Mouse (Mus musculus) layer of hippocampus, adult 9-10 months (tissue): ENCODE results near the gene Mavs.
"Not testable (repeated sequence)": the region's sequence is repeated elsewhere in the genome, so short reads cannot be mapped to it uniquely, and the experiment has no call there.

Source experiments
- DNase-seq: peaks from one replicate; pipeline ENCODE4 v3.0.0; 2022; ENCODE audit warnings: low spot score

The Mavs gene

DNA sequence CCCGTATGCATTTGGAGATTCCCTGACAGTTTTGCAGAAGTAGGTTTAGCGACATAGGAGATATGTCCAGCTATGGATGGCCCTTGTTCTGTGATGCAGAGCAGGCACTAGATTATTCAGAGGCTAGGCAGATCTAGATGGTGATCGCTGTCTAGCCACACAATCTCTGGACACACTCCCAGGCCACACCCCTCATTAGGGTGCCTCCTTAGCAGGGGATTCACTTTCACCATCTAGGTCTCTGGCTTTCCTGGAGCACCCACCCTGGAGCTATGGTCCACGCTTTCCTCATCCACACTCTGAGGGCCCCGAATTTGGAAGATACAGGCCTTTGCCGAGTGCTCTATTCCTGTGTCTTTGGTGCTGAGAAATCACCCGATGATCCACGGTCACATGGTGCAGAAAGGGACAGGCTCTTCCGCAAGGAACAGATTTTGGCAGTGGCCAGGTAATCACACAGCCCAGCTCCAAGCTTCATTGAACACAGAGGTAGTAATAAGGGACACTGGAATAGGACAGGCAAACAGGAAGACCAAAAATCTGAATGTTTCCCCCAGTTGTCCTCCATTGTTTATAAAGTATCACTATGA, 22.7 kb upstream of the Mavs start:
- no peak for DNase-seq

DNA sequence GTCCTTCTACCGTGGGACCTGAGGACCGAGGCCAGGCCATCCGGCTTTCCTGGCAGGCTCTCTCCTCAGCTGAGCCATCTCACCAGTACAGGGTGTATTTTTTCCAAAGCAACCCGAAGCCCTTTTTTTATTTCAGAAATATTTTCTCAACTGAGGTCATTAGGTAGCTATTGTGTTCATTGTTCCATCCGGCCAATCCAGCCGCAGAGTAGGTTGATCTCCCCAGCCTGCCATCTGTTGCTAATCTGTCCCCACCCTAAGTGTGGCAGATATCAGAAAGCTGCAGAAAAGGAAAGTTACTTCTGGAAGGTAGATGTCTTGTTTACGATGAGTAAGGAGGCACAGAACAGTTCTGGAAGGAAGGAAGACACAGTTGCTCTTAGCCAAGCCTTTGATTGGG, 20.1 kb upstream of the Mavs start:
- no peak for DNase-seq

GRCm38 (mm10) chr2:131215941-131216858, 17.7 kb upstream of the Mavs start:
- DNase-seq = no peak

DNA sequence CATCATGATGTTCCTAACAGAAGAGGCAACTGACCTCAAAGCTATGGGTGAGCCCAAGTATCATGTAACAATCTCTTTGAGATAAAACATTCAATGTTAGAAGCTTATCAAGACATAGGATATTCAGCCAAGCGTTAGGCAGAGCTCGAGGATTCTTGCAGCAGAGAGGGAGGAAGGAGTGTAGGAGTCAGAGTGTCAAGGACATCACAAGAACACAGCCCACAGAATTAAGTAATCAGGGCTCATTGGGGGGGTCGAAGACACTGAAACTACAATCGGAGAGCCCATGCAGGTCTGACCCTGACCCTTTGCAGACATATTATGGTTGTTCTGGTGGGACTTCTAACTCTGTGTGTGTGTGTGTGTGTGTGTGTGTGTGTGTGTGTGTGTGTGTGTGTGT, 13.8 kb upstream of the Mavs start:
- DNase-seq = no peak

DNA sequence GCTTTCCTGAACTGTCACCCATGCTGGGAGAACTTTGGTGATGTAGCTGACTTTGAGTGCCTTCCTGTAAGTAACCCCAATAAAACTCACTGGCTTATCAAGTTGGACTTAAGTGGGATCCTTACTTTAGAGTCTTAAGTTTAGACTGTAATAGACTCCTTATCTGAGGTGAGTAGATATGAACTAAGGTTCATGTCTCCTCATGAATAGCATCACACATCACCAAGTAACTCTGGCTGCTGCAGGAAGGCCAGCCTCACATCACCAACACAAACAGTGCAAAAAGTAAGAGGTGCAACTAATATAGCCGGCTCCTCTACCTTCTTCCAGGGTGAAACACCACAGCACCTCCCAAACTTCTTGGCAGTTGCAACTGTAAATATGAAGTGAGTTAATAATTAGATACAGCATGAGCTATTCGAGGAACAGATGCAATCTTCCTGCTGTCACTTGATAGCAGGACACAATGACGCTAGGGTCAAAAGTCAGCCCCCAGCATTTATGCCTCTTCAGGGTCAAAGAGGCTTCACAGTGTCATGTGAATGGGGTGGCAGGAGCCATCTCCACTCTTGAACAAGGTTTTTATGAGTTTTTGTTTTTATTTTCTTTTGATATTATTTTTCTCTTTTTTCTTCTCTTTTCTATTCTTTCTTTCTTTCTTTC, 11.9 kb upstream of the Mavs start:
- no peak for DNase-seq

GRCm38 (mm10) chr2:131222562-131222961, 11.3 kb upstream of the Mavs start:
- no peak for DNase-seq

DNA sequence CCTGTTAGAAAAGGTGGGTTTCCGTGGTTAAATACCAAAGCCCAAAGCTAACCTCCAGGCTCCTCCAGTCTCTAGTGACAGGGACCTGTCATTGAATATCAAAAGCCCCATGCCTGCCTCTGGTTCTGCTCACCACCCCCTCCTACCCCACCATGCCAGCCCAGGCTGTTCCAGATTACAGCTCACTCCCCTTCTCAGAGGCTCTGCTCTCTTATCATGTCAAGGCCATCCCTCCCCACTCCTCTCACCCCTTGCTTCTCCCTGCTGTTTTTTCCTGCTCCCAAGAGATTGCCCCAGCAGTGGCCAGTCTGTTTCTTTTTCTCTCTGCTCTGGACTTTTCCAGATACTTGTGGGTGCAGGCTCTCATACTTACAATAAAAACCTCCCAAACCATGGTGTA, 10.3 kb upstream of the Mavs start:
- no peak for DNase-seq

DNA sequence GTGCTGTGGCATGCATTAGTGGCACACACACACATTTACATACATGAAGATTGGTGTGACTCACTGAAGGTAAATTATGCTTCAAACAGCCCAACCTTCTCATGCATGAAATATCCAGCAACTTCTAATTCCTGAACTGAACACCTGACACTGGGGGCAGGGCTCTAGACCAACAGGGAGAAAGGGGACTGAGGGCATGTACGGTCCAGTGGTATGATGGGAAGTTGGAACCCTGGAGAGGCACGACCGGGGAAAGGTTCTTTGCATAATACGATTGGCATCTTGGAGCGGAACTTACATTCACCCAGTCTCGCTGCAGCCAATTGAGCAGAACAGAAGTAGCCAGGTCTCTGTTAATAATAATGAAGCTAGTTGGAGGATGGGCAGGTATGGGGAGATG, 8.7 kb upstream of the Mavs start:
- no peak for DNase-seq

- not testable (repeated sequence) for DNase-seq
Observed at GRCm38 (mm10) chr2:131226669-131227068, 7.2 kb upstream of the Mavs start.

DNA sequence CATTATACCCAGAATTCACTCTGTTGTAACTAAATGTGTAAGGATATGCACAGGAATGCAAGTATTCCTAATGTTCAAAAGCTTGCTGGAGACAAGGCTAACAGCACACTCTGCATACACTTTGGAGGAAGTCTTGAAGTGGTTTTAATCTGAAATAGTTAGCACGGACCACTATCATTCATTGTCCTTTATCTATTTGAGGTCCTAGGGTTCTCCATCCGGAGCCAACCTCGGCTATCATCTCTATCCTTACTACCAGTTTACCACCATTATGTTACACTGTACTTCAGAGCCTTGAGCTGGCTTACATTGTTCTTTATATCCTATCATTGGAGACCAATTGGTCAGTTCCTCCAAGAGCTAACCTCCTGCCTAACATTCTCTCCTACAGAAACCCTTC, 6.6 kb upstream of the Mavs start:
- no peak for DNase-seq

DNA sequence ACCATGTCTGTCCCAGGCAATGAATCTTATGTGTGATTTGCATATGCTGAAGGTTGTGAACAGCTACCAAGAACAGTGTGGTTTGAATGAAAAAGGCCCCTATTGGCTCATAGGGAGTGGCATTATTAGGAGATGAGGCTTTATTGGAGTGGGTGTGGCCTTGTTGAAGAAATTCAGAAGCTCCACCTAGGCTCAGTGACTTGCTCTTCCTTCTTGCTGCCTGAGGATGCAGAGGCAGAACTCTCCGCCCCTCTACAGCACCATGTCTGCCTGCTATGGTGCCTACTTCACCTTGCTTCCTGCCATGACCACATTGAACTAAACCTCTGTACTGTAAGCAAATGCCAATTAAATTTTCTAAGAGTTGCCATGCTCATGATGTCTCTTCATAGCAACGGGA, 1.3 kb upstream of the Mavs start:
- DNase-seq = no peak

DNA sequence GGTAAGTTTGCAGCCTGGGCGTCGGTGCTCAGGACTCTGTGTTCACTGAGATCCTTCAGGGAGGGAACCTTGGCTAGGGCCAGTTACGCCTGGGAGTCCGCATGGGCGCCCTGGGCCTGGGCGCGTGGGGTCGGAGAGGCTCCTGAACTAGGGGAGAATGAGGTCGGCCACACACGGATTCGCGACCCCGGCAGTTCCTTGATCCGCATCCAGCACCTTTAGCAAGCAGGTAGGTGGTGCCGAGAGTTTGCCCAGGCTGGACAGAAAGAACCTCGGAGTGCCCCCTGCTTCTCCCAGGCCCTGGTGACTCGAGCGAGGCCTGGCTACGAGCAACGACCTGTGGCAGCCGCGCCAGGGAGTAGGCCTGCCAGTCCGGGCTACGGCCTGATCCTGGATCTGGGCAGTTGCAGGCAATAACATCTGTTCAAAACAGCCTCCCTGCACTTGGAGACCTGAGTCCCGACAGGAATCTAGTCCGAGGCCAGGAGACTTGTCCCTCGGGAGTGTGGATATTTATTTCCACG, 326 bp downstream of the Mavs start:
- no peak for DNase-seq

- DNase-seq = no peak
Observed at GRCm38 (mm10) chr2:131234970-131235635, 1.2 kb downstream of the Mavs start.

DNA sequence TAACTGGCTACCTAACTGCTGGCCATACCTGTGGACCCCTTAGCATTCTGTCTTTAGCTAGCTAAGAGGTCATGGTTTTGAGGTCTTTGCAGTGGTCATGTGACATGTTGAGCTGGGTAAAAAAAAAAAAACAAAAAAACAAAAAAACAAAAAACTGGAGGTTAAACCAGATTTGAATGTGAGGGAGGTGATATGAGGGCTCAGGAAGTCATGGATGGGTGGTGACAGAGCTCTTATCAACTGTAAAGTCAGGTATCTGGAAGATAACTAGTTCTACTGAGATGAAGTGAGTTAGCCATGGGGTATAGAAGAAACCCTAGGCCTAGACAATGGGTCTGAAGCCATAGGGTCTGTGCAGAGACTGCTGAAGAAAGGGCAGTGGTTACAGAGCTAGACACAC, 8.3 kb downstream of the Mavs start:
- DNase-seq = no peak

DNA sequence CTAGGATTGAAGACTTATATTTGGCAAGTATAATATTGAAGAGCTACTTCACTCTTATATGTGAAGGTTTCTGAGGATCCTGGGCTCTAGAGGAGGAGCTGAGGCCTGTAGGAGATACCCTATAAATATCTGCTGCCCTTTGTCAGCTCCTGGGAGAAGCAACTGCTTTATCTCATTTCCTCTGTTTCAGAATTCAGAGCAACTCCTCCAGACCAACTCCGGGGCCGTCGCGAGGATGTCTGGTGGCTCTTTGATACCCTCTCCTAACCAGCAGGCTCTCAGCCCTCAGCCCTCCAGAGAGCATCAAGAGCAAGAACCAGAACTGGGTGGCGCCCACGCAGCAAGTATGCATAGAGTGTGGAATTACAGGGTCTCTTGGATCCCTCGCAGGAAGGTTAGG, 9.1 kb downstream of the Mavs start:
- no peak for DNase-seq

DNA sequence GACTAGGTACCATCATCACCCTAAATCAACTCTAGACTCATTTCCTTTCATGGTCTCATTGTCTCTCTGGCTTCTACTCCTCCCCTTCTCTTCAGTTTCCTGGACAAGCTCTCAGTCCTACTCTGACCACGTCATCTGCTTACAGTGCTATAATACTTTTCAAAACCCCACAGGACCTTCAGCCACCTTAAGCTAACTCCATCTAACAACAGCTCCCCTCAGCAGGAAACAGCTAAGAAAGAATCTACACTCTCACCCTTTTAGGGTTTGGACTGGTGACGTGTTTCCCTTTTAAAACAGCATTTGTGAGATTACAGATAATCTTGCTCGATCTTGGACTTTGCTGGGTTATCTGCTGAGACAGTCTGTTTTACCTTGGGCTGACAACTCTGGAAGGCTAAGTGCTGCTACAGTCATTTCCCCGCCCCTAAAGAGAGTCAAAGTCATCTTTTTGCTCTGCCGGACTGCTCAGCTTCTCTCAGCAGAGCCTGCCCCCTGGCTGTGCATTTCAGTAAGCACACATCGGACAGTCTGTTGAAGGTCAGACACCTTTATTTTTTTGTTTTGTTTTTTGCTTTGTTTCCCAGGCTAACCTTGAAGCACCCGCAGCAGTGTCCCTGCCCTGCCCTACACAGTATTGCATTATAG, 19.9 kb downstream of the Mavs start:
- DNase-seq = no peak

GRCm38 (mm10) chr2:131254329-131254713, 20.5 kb downstream of the Mavs start:
- no peak for DNase-seq

DNA sequence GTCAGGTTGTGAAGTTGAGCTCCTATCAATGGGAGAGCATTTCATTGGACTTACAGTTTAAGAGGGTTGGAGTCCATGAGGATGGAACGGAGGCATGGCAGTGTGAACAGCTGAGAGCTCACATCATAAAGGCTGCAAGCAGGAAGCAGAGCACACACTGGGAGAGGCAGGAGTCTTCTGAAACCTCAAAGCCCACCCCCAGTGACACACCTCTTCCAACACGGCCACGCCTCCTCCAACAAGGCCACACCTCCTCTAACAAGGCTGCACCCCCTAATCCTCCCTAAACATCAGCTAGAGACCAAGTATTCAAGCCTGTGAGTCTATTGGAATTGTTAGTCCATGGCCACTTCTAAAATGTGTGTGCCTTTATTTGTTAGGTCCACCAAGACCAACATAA, 21.9 kb downstream of the Mavs start:
- DNase-seq = no peak

DNA sequence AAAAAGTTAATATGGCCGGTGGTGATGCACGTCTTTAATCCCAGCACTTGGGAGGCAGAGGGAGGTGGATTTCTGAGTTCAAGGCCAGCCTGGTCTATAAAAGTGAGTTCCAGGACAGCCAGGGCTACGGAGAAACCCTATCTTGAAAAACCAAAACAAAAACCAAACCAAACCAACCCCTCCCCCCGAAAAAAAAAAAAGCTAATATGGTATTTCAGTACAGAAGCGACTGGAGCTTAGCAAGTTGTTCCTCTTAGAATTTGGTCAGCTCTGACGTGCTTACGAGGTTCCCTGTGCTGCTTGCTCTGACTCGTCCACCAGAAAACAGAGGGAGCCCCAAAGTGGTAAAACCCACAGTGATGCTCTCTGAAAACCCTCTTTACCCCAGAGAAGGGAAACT, 24.8 kb downstream of the Mavs start:
- DNase-seq = no peak

- no peak for DNase-seq
Observed at GRCm38 (mm10) chr2:131260544-131261307, 26.9 kb downstream of the Mavs start.
